Comparison of ENCODE assay signal across 20 mouse cellular contexts in the genomic region with DNA sequence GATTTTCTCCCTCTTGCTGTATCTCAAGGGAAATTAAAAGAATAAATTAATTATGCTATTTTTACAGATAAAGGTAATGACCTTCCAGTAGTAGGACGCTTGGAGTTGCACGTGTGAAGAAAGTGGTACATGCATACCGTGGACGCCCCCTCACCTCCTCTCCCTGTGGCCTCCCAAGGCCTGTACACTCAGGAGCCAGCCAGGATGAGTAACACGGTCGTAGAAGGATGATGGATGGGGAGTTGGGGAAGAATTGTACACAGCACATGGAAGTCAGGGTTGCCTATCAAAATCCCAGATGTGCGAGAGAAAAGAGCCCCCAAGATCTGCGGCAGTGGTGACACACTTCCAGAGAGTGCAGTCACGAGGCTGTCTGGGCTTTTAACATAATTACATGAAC. TPM values are rescaled to one million over a fixed set of nuclear protein-coding genes. Genes with fewer than 3 reads are reported as not detected.
"Had no signal": no experiment of that assay in that cellular context is flagged by ENCODE, and none has a peak within 500 bp of the region (broad histone marks: within the 10 kb centered on the region; RNA-seq: fewer than 3 reads in every experiment).

No protein-coding gene starts in this region.

- H3K27ac ChIP-seq: limb, embryonic 12.5 days; limb, embryonic 15.5 days; liver, embryonic 14.5 days; macrophage; midbrain, embryonic 12.5 days; midbrain, embryonic 15.5 days; neural tube, embryonic 13.5 days; stomach, embryonic 15.5 days had no signal

- H3K27me3 ChIP-seq: limb, embryonic 12.5 days; limb, embryonic 15.5 days; midbrain, embryonic 12.5 days; midbrain, embryonic 15.5 days; neural tube, embryonic 13.5 days; stomach, embryonic 15.5 days had no signal

- H3K4me3 ChIP-seq: limb, embryonic 12.5 days; limb, embryonic 15.5 days; midbrain, embryonic 12.5 days; midbrain, embryonic 15.5 days; neural tube, embryonic 13.5 days; stomach, embryonic 15.5 days had no signal

- H3K9ac ChIP-seq: limb, embryonic 12.5 days; limb, embryonic 15.5 days; liver, embryonic 14.5 days; liver, postnatal 0 days; lung, embryonic 14.5 days; midbrain, embryonic 12.5 days; midbrain, embryonic 15.5 days; neural tube, embryonic 13.5 days; stomach, embryonic 15.5 days had no signal

- H3K4me1 ChIP-seq: limb, embryonic 15.5 days; midbrain, embryonic 15.5 days; stomach, embryonic 15.5 days had no signal

- ATAC-seq: liver, postnatal 0 days; lung, postnatal 0 days; midbrain, embryonic 15.5 days had no signal

- H3K36me3 ChIP-seq: limb, embryonic 12.5 days; limb, embryonic 15.5 days; midbrain, embryonic 12.5 days; midbrain, embryonic 15.5 days; neural tube, embryonic 13.5 days; stomach, embryonic 15.5 days had no signal

- H3K9me3 ChIP-seq: limb, embryonic 12.5 days; limb, embryonic 15.5 days; midbrain, embryonic 15.5 days; neural tube, embryonic 13.5 days; stomach, embryonic 15.5 days had no signal

- DNase-seq: kidney, postnatal 14 days; kidney, postnatal 4 days; left cerebral cortex, postnatal 4 days; liver, postnatal 0 days; lung, embryonic 14.5 days; retina, postnatal 1 day; right cerebral cortex, postnatal 25 days; spleen, adult 18-20 months; thymus, postnatal 25 days had no signal

- H3K4me2 ChIP-seq: limb, embryonic 12.5 days; limb, embryonic 15.5 days; liver, embryonic 11.5 days; lung, embryonic 14.5 days; midbrain, embryonic 12.5 days; midbrain, embryonic 15.5 days; neural tube, embryonic 13.5 days; stomach, embryonic 15.5 days had no signal

RNA-seq across cellular contexts. Expression of a gene that starts 14.9 kb away (rescaled TPM):
- total RNA-seq: megakaryocyte, adult 5-6 weeks had no signal
- polyA plus RNA-seq: macrophage had no signal
